Mouse (Mus musculus) kidney, adult 2 months (tissue): ENCODE results near the gene Ccr8.

Experiments used
- CTCF ChIP-seq: fragments of 200-500 bp; conservative IDR thresholded peaks from 2 replicates; pipeline ENCODE4 v1.5.1; 2011; ENCODE audit warnings: low read depth, mild to moderate bottlenecking, control low read depth, low read length, moderate library complexity, mixed read lengths; ENCODE audit not compliant: insufficient read depth, insufficient read length
- POLR2A ChIP-seq: fragments of 200-500 bp; IDR thresholded peaks from one replicate; pipeline ENCODE4 v1.6.1; 2011; ENCODE audit warnings: low read depth, low read length, control low read depth

- TF ChIP-seq CTCF, result no peak
- no peak for TF ChIP-seq POLR2A
Measured at GRCm38 (mm10) chr9:120101165-120101564, 9.3 kb downstream of the Ccr8 start.
